Mouse (Mus musculus): ENCODE results near the gene Iqgap3. TPM values are rescaled to one million over a fixed set of nuclear protein-coding genes. Genes with fewer than 3 reads are reported as not detected.

Iqgap3 gene
- polyA plus RNA-seq, 1 experiment from 2014 or later = 20.9 TPM

DNA sequence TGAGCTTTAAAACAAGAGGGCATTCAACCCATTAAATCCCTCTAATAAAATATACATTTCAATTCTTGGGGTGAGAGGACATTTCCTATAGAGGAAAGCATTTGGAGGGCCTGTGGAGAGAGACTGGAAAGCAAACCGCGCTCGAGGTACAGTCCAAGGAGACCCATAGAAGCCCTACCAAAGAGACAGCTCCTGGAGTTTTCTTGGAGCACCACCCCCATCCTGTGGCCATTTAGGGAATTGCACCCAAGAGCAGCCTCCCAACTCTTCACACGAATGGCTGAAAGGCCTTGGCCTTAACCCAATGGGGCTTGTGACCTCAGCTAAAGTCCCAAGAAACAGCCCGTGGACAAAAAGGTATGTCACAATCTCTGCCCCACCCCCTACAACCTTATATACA lies 10.0 kb upstream of the Iqgap3 start:
- Histone ChIP-seq H3K4me3 (ENCODE audit: low read length) (no peak overlapping the region), H3K36me3 (ENCODE audit: control insufficient read depth, insufficient read depth, low read length) (no peaks in the 10 kb centered on the region), H3K9me3 (ENCODE audit: control insufficient read depth, low read length) (no peaks in the 10 kb centered on the region), H3K27ac (ENCODE audit: low read depth, low read length) (no peak overlapping the region), H3K9ac (ENCODE audit: low read depth, low read length) (no peak overlapping the region), H3K4me1 (ENCODE audit: control insufficient read depth, insufficient read depth, low read length) (no peaks in the 10 kb centered on the region), H3K4me2 (replicated peaks; ENCODE audit: low read depth, low read length) (no peak overlapping the region), H3K27me3 (ENCODE audit: control insufficient read depth, insufficient read depth, low read length) (no peaks in the 10 kb centered on the region)
- peak; percentile 65; the same call in 1 of the 2 replicates for ATAC-seq (ENCODE audit: low FRiP score, low TSS enrichment)
- 3% methylated on average over 5 of the region's 5 CpGs for WGBS

GRCm38 (mm10) chr3:88073631-88074030 lies 8.1 kb upstream of the Iqgap3 start:
- WGBS = 59% methylated on average over 2 of the region's 2 CpGs
- Histone ChIP-seq H3K4me1 (ENCODE audit: control insufficient read depth, insufficient read depth, low read length) (no peaks in the 10 kb centered on the region), H3K4me3 (ENCODE audit: low read length) (no peak overlapping the region), H3K27ac (ENCODE audit: low read depth, low read length) (no peak overlapping the region), H3K9ac (ENCODE audit: low read depth, low read length) (no peak overlapping the region), H3K27me3 (ENCODE audit: control insufficient read depth, insufficient read depth, low read length) (no peaks in the 10 kb centered on the region), H3K4me2 (replicated peaks; ENCODE audit: low read depth, low read length) (no peak overlapping the region), H3K36me3 (ENCODE audit: control insufficient read depth, insufficient read depth, low read length) (no peaks in the 10 kb centered on the region), H3K9me3 (ENCODE audit: control insufficient read depth, low read length) (no peaks in the 10 kb centered on the region)
- ATAC-seq (ENCODE audit: low FRiP score, low TSS enrichment) = no peak

- no peak overlapping the region for H3K4me3 ChIP-seq (ENCODE audit: low read length)
- H3K9ac ChIP-seq (ENCODE audit: low read depth, low read length) = no peak overlapping the region
- H3K4me2 ChIP-seq (replicated peaks; ENCODE audit: low read depth, low read length) = no peak overlapping the region
- H3K27me3 ChIP-seq (ENCODE audit: control insufficient read depth, insufficient read depth, low read length) = no peaks in the 10 kb centered on the region
- 62% methylated on average over 2 of the region's 2 CpGs for WGBS
- no peaks in the 10 kb centered on the region for H3K9me3 ChIP-seq (ENCODE audit: control insufficient read depth, low read length)
- no peak for ATAC-seq (ENCODE audit: low FRiP score, low TSS enrichment)
- H3K36me3 ChIP-seq (ENCODE audit: control insufficient read depth, insufficient read depth, low read length) = no peaks in the 10 kb centered on the region
- no peaks in the 10 kb centered on the region for H3K4me1 ChIP-seq (ENCODE audit: control insufficient read depth, insufficient read depth, low read length)
- H3K27ac ChIP-seq (ENCODE audit: low read depth, low read length) = no peak overlapping the region
Observed at GRCm38 (mm10) chr3:88074351-88074750, 7.4 kb upstream of the Iqgap3 start.

DNA sequence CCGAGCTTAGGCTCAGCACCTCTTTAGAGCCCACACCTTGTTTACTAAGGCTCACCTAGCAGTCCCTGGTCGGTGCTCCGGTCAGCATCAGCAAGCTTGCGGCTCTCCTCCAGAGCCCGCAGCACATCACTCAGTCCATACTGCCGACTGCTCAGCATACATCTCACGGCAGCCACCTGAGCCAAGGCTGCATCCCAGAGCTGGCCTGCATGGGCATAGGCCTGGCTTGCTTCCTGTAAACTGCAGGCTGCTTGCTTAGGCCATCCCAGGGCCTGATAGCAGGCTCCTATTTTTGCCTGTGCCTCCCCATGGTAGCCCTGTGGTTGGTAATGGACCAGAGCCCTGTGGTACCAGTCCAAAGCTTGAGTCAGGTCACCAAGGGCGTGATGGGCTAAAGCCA lies 7.0 kb upstream of the Iqgap3 start:
- WGBS = 75% methylated on average over 8 of the region's 8 CpGs
- no peak overlapping the region for H3K4me3 ChIP-seq (ENCODE audit: low read length)
- ATAC-seq (ENCODE audit: low FRiP score, low TSS enrichment) = no peak
- no peaks in the 10 kb centered on the region for H3K4me1 ChIP-seq (ENCODE audit: control insufficient read depth, insufficient read depth, low read length)
- H3K27me3 ChIP-seq (ENCODE audit: control insufficient read depth, insufficient read depth, low read length) = no peaks in the 10 kb centered on the region
- no peaks in the 10 kb centered on the region for H3K36me3 ChIP-seq (ENCODE audit: control insufficient read depth, insufficient read depth, low read length)
- no peak overlapping the region for H3K4me2 ChIP-seq (replicated peaks; ENCODE audit: low read depth, low read length)
- H3K9ac ChIP-seq (ENCODE audit: low read depth, low read length) = no peak overlapping the region
- no peak overlapping the region for H3K27ac ChIP-seq (ENCODE audit: low read depth, low read length)
- no peaks in the 10 kb centered on the region for H3K9me3 ChIP-seq (ENCODE audit: control insufficient read depth, low read length)

- H3K27me3 ChIP-seq (ENCODE audit: control insufficient read depth, insufficient read depth, low read length) = no peaks in the 10 kb centered on the region
- no peak overlapping the region for H3K4me2 ChIP-seq (replicated peaks; ENCODE audit: low read depth, low read length)
- no peaks in the 10 kb centered on the region for H3K9me3 ChIP-seq (ENCODE audit: control insufficient read depth, low read length)
- 50% methylated on average over 8 of the region's 8 CpGs for WGBS
- peaks cover 4% of the 10 kb centered on the region; the same call in 1 of the 2 replicates for H3K4me1 ChIP-seq (ENCODE audit: control insufficient read depth, insufficient read depth, low read length)
- H3K9ac ChIP-seq (ENCODE audit: low read depth, low read length) = no peak overlapping the region
- H3K36me3 ChIP-seq (ENCODE audit: control insufficient read depth, insufficient read depth, low read length) = no peaks in the 10 kb centered on the region
- no peak overlapping the region for H3K4me3 ChIP-seq (ENCODE audit: low read length)
- no peak for ATAC-seq (ENCODE audit: low FRiP score, low TSS enrichment)
- no peak overlapping the region for H3K27ac ChIP-seq (ENCODE audit: low read depth, low read length)
Observed at GRCm38 (mm10) chr3:88077441-88077840, 4.3 kb upstream of the Iqgap3 start.

GRCm38 (mm10) chr3:88078204-88078603 lies 3.6 kb upstream of the Iqgap3 start, which contains the start of gene Ttc24:
Gene Ttc24 (minus strand): TSS chr3:88078304.
- H3K9me3 ChIP-seq (ENCODE audit: control insufficient read depth, low read length) = no peaks in the 10 kb centered on the region
- no peaks in the 10 kb centered on the region for H3K36me3 ChIP-seq (ENCODE audit: control insufficient read depth, insufficient read depth, low read length)
- no peak within 1 kb of the TSS for H3K4me2 ChIP-seq (replicated peaks; ENCODE audit: low read depth, low read length)
- no peak within 1 kb of the TSS for H3K9ac ChIP-seq (ENCODE audit: low read depth, low read length)
- peaks cover 11% of the 10 kb centered on the region; the same call in 1 of the 2 replicates for H3K4me1 ChIP-seq (ENCODE audit: control insufficient read depth, insufficient read depth, low read length)
- H3K27ac ChIP-seq (ENCODE audit: low read depth, low read length) = no peak within 1 kb of the TSS
- no peak within 1 kb of the TSS for H3K4me3 ChIP-seq (ENCODE audit: low read length)
- no peaks in the 10 kb centered on the region for H3K27me3 ChIP-seq (ENCODE audit: control insufficient read depth, insufficient read depth, low read length)
- ATAC-seq (ENCODE audit: low FRiP score, low TSS enrichment) = no peak
- WGBS = 69% methylated on average over 4 of the region's 4 CpGs

GRCm38 (mm10) chr3:88082224-88082618 lies 450 bp downstream of the Iqgap3 start:
- Histone ChIP-seq H3K4me3 (ENCODE audit: low read length) (peak overlapping the region; percentile 77), H3K27ac (ENCODE audit: low read depth, low read length) (no peak overlapping the region; the same call in 1 of the 2 replicates), H3K9me3 (ENCODE audit: control insufficient read depth, low read length) (no peaks in the 10 kb centered on the region), H3K4me2 (replicated peaks; ENCODE audit: low read depth, low read length) (peak overlapping the region; percentile 83), H3K9ac (ENCODE audit: low read depth, low read length) (peak overlapping the region; percentile 68), H3K4me1 (ENCODE audit: control insufficient read depth, insufficient read depth, low read length) (peaks cover 11% of the 10 kb centered on the region; the same call in 1 of the 2 replicates), H3K27me3 (ENCODE audit: control insufficient read depth, insufficient read depth, low read length) (no peaks in the 10 kb centered on the region), H3K36me3 (ENCODE audit: control insufficient read depth, insufficient read depth, low read length) (peaks cover 17% of the 10 kb centered on the region; the same call in 1 of the 2 replicates)
- ATAC-seq (ENCODE audit: low FRiP score, low TSS enrichment) = 0 out of 2 replicates have a peak, but pooled peaks have one; percentile 40
- 1% methylated on average over 13 of the region's 13 CpGs for WGBS

DNA sequence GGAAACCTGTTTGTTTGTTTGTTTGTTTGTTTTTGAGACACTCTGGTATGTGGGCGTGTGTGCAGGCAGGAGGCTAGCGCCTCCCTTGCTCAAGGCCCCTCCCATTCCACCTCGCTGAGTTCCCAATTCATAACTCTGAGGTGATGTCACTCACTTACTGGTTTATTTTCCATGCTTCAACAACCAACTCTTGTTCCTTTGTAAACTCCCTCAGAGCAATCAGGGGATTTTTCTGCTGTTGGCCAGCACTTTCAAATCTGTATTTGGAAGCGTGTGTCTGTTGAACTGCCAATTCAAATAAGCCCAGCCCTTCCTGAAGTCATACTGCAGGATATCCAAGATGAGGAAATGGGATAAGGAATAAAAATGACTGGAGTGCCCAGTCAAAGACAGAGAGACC lies 892 bp downstream of the Iqgap3 start:
- Histone ChIP-seq H3K36me3 (ENCODE audit: control insufficient read depth, insufficient read depth, low read length) (peaks cover 19% of the 10 kb centered on the region; the same call in 1 of the 2 replicates), H3K9me3 (ENCODE audit: control insufficient read depth, low read length) (no peaks in the 10 kb centered on the region), H3K27ac (ENCODE audit: low read depth, low read length) (no peak overlapping the region), H3K4me3 (ENCODE audit: low read length) (peak overlapping the region; percentile 77), H3K4me1 (ENCODE audit: control insufficient read depth, insufficient read depth, low read length) (peaks cover 11% of the 10 kb centered on the region; the same call in 1 of the 2 replicates), H3K9ac (ENCODE audit: low read depth, low read length) (peak overlapping the region; percentile 68; the same call in 1 of the 2 replicates), H3K27me3 (ENCODE audit: control insufficient read depth, insufficient read depth, low read length) (no peaks in the 10 kb centered on the region), H3K4me2 (replicated peaks; ENCODE audit: low read depth, low read length) (peak overlapping the region; percentile 83)
- ATAC-seq (ENCODE audit: low FRiP score, low TSS enrichment) = no peak
- 19% methylated on average over 4 of the region's 4 CpGs for WGBS

- no peak overlapping the region for H3K4me2 ChIP-seq (replicated peaks; ENCODE audit: low read depth, low read length)
- no peak for ATAC-seq (ENCODE audit: low FRiP score, low TSS enrichment)
- H3K4me1 ChIP-seq (ENCODE audit: control insufficient read depth, insufficient read depth, low read length) = peaks cover 11% of the 10 kb centered on the region; the same call in 1 of the 2 replicates
- H3K27me3 ChIP-seq (ENCODE audit: control insufficient read depth, insufficient read depth, low read length) = no peaks in the 10 kb centered on the region
- no peaks in the 10 kb centered on the region for H3K9me3 ChIP-seq (ENCODE audit: control insufficient read depth, low read length)
- H3K27ac ChIP-seq (ENCODE audit: low read depth, low read length) = no peak overlapping the region
- no peak overlapping the region for H3K4me3 ChIP-seq (ENCODE audit: low read length)
- H3K9ac ChIP-seq (ENCODE audit: low read depth, low read length) = no peak overlapping the region
- H3K36me3 ChIP-seq (ENCODE audit: control insufficient read depth, insufficient read depth, low read length) = peaks cover 29% of the 10 kb centered on the region
- whole genome bisulfite sequencing = 90% methylated on average over 2 of the region's 2 CpGs
Observed at GRCm38 (mm10) chr3:88084001-88084400, 2.2 kb downstream of the Iqgap3 start.

All from kidney, embryonic 14.5 days (tissue).